Mouse (Mus musculus) midbrain, embryonic 12.5 days (tissue): ENCODE data around the gene Anapc5. TPM values are rescaled to one million over a fixed set of nuclear protein-coding genes. Genes with fewer than 3 reads are reported as not detected.
A peak's percentile ranks its signal among the peaks of the same experiment; 100 is the strongest.

Source experiments
- ATAC-seq: fragments of 200-750 bp; cut with Nextera tagmentation; 2 replicates; pipeline ENCODE4 v1.8.0; 2017; ENCODE audit warnings: low read depth, moderate TSS enrichment, moderate library complexity; ENCODE audit not compliant: low FRiP score
- H3K27ac ChIP-seq: fragments of 300-500 bp; sonication (generic); replicated peaks from 2 replicates; pipeline ENCODE4 v1.5.1; 2016; ENCODE audit warnings: mild to moderate bottlenecking
- H3K27me3 ChIP-seq: fragments of 300-500 bp; sonication (generic); 2 replicates; pipeline ENCODE4 v1.6.1; 2016; ENCODE audit warnings: mild to moderate bottlenecking
- H3K36me3 ChIP-seq: fragments of 300-500 bp; sonication (generic); 2 replicates; pipeline ENCODE4 v1.6.1; 2016
- H3K4me1 ChIP-seq: fragments of 300-500 bp; sonication (generic); 2 replicates; pipeline ENCODE4 v1.6.1; 2016
- H3K4me2 ChIP-seq: fragments of 300-500 bp; sonication (generic); replicated peaks from 2 replicates; pipeline ENCODE4 v1.6.1; 2016; ENCODE audit warnings: mild to moderate bottlenecking, moderate library complexity
- H3K4me3 ChIP-seq: fragments of 300-500 bp; sonication (generic); 2 replicates; pipeline ENCODE4 v1.5.1; 2016; ENCODE audit warnings: mild to moderate bottlenecking
- H3K9ac ChIP-seq: fragments of 300-500 bp; sonication (generic); replicated peaks from 2 replicates; pipeline ENCODE4 v1.6.1; 2016; ENCODE audit warnings: mild to moderate bottlenecking, moderate library complexity
- H3K9me3 ChIP-seq: fragments of 300-500 bp; sonication (generic); 2 replicates; pipeline ENCODE4 v1.6.1; 2016; ENCODE audit warnings: mild to moderate bottlenecking
- WGBS: fragments of 180-500 bp; shearing (Covaris S2); methylation state at CpG from one replicate; pipeline ENCODE4 v1.1.7; 2016; 5-methylcytosine and 5-hydroxymethylcytosine counted together
- polyA plus RNA-seq: library from polyadenylated mRNA; unstranded; fragments of >200 nt; fragmentation: Nextera tagmentation; extraction: Ambion mirVana; gene quantifications from 2 replicates; pipeline ENCODE4 v1.2.1, GENCODE M21; 2016

Gene Anapc5
- 517 and 542 TPM in 2 replicates for polyA plus RNA-seq

GRCm38 (mm10) chr5:122820777-122821523 is at the start of gene Anapc5:
TSS of gene Anapc5 (minus strand) at chr5:122821339.
- under 1% methylated on average over 54 of the region's 55 CpGs for WGBS
- H3K36me3 ChIP-seq = peaks cover 29% of the 10 kb centered on the region
- peaks cover 11% of the 10 kb centered on the region for H3K4me1 ChIP-seq
- H3K4me3 ChIP-seq = peak within 1 kb of the TSS; percentile 80
- no peaks in the 10 kb centered on the region for H3K9me3 ChIP-seq
- peak within 1 kb of the TSS; percentile 89 for H3K9ac ChIP-seq
- H3K27ac ChIP-seq = peak within 1 kb of the TSS; percentile 95
- peak within 1 kb of the TSS; percentile 59 for H3K4me2 ChIP-seq
- no peaks in the 10 kb centered on the region for H3K27me3 ChIP-seq
- peak; percentile 100 for ATAC-seq

DNA sequence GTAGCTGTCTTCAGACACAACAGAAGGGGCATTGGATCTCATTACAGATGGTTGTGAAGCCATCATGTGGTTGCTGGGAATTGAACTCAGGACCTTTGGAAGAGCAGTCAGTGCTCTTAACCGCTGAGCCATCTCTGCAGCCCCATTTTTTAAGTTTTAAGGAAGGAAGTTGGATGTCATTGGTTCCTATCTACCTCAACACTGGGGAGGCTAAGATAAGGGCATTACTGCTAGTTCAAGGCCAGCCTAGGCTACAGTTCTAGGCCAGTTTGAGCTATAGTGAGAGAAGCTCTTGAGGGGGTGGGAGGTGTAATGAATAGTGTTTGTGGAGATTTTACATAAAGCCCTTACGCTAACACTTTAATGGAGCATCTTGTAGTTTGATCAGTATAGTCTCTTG is 41.9 kb upstream of the Anapc5 start:
- H3K9me3 ChIP-seq = no peaks in the 10 kb centered on the region
- H3K27me3 ChIP-seq = no peaks in the 10 kb centered on the region
- no peak overlapping the region for H3K4me2 ChIP-seq
- H3K27ac ChIP-seq = no peak overlapping the region
- 100% methylated on average over 2 of the region's 2 CpGs for WGBS
- no peak overlapping the region for H3K9ac ChIP-seq
- H3K4me3 ChIP-seq = no peak overlapping the region
- no peaks in the 10 kb centered on the region for H3K4me1 ChIP-seq
- H3K36me3 ChIP-seq = peaks cover 56% of the 10 kb centered on the region
- no peak for ATAC-seq

- no peak overlapping the region for H3K27ac ChIP-seq
- H3K4me1 ChIP-seq = peaks cover 11% of the 10 kb centered on the region
- 84% methylated on average over 3 of the region's 3 CpGs for WGBS
- no peak overlapping the region for H3K4me3 ChIP-seq
- no peak overlapping the region for H3K4me2 ChIP-seq
- H3K36me3 ChIP-seq = no peaks in the 10 kb centered on the region
- no peaks in the 10 kb centered on the region for H3K27me3 ChIP-seq
- H3K9me3 ChIP-seq = no peaks in the 10 kb centered on the region
- no peak for ATAC-seq
- H3K9ac ChIP-seq = no peak overlapping the region
These were observed 34.7 kb upstream of the Anapc5 start for GRCm38 (mm10) chr5:122855858-122856257.

- no peak for ATAC-seq
- 69% methylated on average over 2 of the region's 2 CpGs for WGBS
These were observed 31.5 kb upstream of the Anapc5 start for GRCm38 (mm10) chr5:122852611-122853010.

GRCm38 (mm10) chr5:122850319-122851002 is 29.3 kb upstream of the Anapc5 start:
- Histone ChIP-seq H3K9ac (peak overlapping the region; percentile 93), H3K9me3 (no peaks in the 10 kb centered on the region), H3K36me3 (no peaks in the 10 kb centered on the region), H3K4me3 (peak overlapping the region; percentile 80), H3K4me2 (peak overlapping the region; percentile 88), H3K27me3 (no peaks in the 10 kb centered on the region), H3K4me1 (peaks cover 15% of the 10 kb centered on the region), H3K27ac (peak overlapping the region; percentile 94)
- peak; percentile 90 for ATAC-seq
- WGBS = under 1% methylated on average over 38 of the region's 38 CpGs

More at GRCm38 (mm10) chr5:122852611-122853010, 31.5 kb upstream of the Anapc5 start:
- H3K4me1 ChIP-seq = peaks cover 15% of the 10 kb centered on the region
- no peaks in the 10 kb centered on the region for H3K27me3 ChIP-seq
- H3K9me3 ChIP-seq = no peaks in the 10 kb centered on the region
- H3K4me2 ChIP-seq = no peak overlapping the region
- H3K9ac ChIP-seq = no peak overlapping the region
- H3K36me3 ChIP-seq = no peaks in the 10 kb centered on the region
- no peak overlapping the region for H3K4me3 ChIP-seq
- no peak overlapping the region for H3K27ac ChIP-seq

- Histone ChIP-seq H3K27ac (peak within 1 kb of the TSS; percentile 94), H3K4me1 (peaks cover 15% of the 10 kb centered on the region), H3K4me2 (peak within 1 kb of the TSS; percentile 88), H3K9me3 (no peaks in the 10 kb centered on the region), H3K36me3 (no peaks in the 10 kb centered on the region), H3K27me3 (no peaks in the 10 kb centered on the region), H3K4me3 (peak within 1 kb of the TSS; percentile 80), H3K9ac (peak within 1 kb of the TSS; percentile 93)
- WGBS = 1% methylated on average over 61 of the region's 61 CpGs
- peak; percentile 99 for ATAC-seq
These were observed 28.6 kb upstream of the Anapc5 start, which contains the start of gene Rnf34 for GRCm38 (mm10) chr5:122849521-122850318. TSS of gene Rnf34 (plus strand) at chr5:122850048.

DNA sequence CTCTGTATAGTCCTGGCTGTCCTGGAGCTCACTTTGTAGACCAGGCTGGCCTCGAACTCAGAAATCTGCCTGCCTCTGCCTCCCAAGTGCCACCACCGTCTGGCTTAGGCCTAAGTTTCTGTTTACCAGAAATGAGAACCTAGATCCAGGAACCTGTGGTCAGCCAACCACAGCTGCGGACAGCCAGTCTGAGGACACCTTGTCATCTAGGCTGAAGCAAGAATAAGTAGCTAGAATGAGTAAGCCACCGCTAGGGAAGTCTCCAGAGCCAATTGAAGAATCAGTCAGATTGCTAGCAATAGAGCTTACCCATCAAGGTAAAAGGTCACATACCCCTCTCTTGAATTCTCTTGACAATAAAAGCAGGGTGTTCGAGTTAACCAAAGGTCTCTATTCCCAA is 22.7 kb upstream of the Anapc5 start:
- H3K9me3 ChIP-seq = no peaks in the 10 kb centered on the region
- H3K27me3 ChIP-seq = no peaks in the 10 kb centered on the region
- H3K4me2 ChIP-seq = no peak overlapping the region
- no peak overlapping the region for H3K9ac ChIP-seq
- ATAC-seq = no peak
- no peak overlapping the region for H3K27ac ChIP-seq
- H3K4me3 ChIP-seq = no peak overlapping the region
- H3K4me1 ChIP-seq = no peaks in the 10 kb centered on the region
- WGBS = 88% methylated on average over 5 of the region's 5 CpGs
- H3K36me3 ChIP-seq = no peaks in the 10 kb centered on the region

DNA sequence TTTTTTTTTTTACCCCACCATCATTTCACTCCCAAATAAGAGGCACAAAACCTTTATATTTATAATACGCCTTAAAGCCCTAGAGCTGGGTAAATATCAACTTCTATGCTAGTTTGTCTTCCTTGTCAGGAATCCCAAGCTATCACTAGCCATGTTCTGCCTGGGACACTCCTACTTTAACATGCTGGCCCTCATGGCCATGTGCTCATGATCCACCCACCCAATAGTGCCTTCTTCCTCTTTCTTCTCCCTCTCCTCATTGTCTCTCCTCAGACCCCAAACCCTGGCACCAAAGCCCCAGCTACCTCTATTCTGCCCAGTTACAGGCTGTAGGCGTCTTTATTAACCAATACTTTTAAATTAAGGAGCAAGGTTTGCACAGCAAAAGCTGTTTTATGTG is 20.0 kb upstream of the Anapc5 start:
- no peak overlapping the region for H3K4me3 ChIP-seq
- no peak overlapping the region for H3K27ac ChIP-seq
- no peaks in the 10 kb centered on the region for H3K27me3 ChIP-seq
- H3K4me1 ChIP-seq = no peaks in the 10 kb centered on the region
- WGBS = 86% methylated on average over 2 of the region's 2 CpGs
- H3K9me3 ChIP-seq = no peaks in the 10 kb centered on the region
- H3K4me2 ChIP-seq = no peak overlapping the region
- H3K9ac ChIP-seq = no peak overlapping the region
- ATAC-seq = no peak
- H3K36me3 ChIP-seq = no peaks in the 10 kb centered on the region

DNA sequence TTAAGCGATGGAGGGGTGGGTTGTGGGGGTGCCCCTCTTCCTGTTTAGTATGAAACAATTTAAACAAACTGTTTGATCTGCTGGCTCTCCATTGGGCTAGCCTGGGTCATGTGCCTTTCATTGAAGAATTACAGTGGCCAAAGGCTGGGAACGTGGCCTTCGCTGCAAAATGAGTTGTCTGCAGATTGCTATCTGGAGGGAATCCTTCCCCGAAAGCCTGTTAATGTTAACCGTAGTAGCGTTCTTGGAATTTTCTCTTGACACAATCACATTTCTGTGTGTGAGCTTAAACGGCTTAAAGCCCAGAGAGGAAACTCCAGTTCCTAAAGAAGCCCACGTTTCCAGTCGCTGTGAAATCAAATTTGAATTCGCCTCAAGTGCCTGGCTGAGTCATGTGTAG is 11.9 kb upstream of the Anapc5 start:
- H3K4me2 ChIP-seq = no peak overlapping the region
- H3K4me3 ChIP-seq = no peak overlapping the region
- no peaks in the 10 kb centered on the region for H3K36me3 ChIP-seq
- no peaks in the 10 kb centered on the region for H3K9me3 ChIP-seq
- ATAC-seq = no peak
- H3K27me3 ChIP-seq = no peaks in the 10 kb centered on the region
- 84% methylated on average over 10 of the region's 10 CpGs for WGBS
- no peaks in the 10 kb centered on the region for H3K4me1 ChIP-seq
- H3K9ac ChIP-seq = no peak overlapping the region
- H3K27ac ChIP-seq = no peak overlapping the region

GRCm38 (mm10) chr5:122832536-122832935 is 11.4 kb upstream of the Anapc5 start:
- no peak overlapping the region for H3K27ac ChIP-seq
- H3K27me3 ChIP-seq = no peaks in the 10 kb centered on the region
- no peaks in the 10 kb centered on the region for H3K36me3 ChIP-seq
- WGBS = 86% methylated on average over 10 of the region's 10 CpGs
- no peak overlapping the region for H3K4me2 ChIP-seq
- no peaks in the 10 kb centered on the region for H3K4me1 ChIP-seq
- H3K9ac ChIP-seq = no peak overlapping the region
- H3K4me3 ChIP-seq = no peak overlapping the region
- ATAC-seq = no peak
- no peaks in the 10 kb centered on the region for H3K9me3 ChIP-seq

DNA sequence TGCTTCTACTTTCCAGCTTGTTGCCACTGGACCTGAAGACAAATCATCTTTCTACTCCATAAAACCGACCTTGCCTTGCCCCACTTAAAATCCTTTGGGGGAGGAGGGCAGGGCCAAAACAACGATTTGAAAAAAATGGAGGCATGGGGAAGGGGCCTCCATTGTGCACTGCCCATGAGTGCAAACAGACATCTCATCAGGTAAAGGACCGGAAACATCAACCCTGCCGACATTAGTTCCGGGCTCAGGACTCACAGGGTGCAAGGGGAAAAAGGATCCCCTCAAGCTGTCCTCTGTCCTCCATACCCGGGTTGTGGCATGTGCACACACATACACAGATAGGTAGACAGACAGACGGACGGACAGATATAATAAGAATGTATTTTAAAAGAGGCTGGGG is 4.0 kb upstream of the Anapc5 start:
- H3K9me3 ChIP-seq = no peaks in the 10 kb centered on the region
- H3K4me2 ChIP-seq = no peak overlapping the region
- no peaks in the 10 kb centered on the region for H3K36me3 ChIP-seq
- no peak overlapping the region for H3K27ac ChIP-seq
- no peak overlapping the region for H3K9ac ChIP-seq
- H3K4me3 ChIP-seq = no peak overlapping the region
- H3K4me1 ChIP-seq = peaks cover 3% of the 10 kb centered on the region
- no peak for ATAC-seq
- H3K27me3 ChIP-seq = no peaks in the 10 kb centered on the region
- 84% methylated on average over 8 of the region's 8 CpGs for WGBS

- no peak overlapping the region for H3K4me2 ChIP-seq
- H3K27me3 ChIP-seq = no peaks in the 10 kb centered on the region
- H3K4me3 ChIP-seq = no peak overlapping the region
- 75% methylated on average over 6 of the region's 6 CpGs for WGBS
- no peak overlapping the region for H3K9ac ChIP-seq
- H3K36me3 ChIP-seq = no peaks in the 10 kb centered on the region
- H3K9me3 ChIP-seq = no peaks in the 10 kb centered on the region
- ATAC-seq = no peak
- H3K4me1 ChIP-seq = peaks cover 8% of the 10 kb centered on the region
- H3K27ac ChIP-seq = no peak overlapping the region
These were observed 3.3 kb upstream of the Anapc5 start for GRCm38 (mm10) chr5:122824450-122824849.
